Mouse (Mus musculus): ENCODE data around the gene Orm2. TPM values are rescaled to one million over a fixed set of nuclear protein-coding genes. Genes with fewer than 3 reads are reported as not detected.

Orm2 gene
- polyA plus RNA-seq, 1 experiment, result not detected

GRCm38 (mm10) chr4:63403040-63403959 lies 41.1 kb downstream of the Orm2 start, which contains the start of gene Akna:
TSS of gene Akna (minus strand) at chr4:63403354.
- TF ChIP-seq GATA1 (IDR thresholded peaks at IDR 0.05; ENCODE audit: borderline replicate concordance, low read length) (no peak), FLI1 (IDR thresholded peaks at IDR 0.05; ENCODE audit: low read length) (no peak)
- H3K9me3 ChIP-seq, result no peaks in the 10 kb centered on the region
- H3K4me1 ChIP-seq, result peaks cover 83% of the 10 kb centered on the region
- peak within 1 kb of the TSS; percentile 85 for H3K4me3 ChIP-seq (replicated peaks)
- no peaks in the 10 kb centered on the region for H3K36me3 ChIP-seq (replicated peaks; ENCODE audit: low read length)
- H3K27me3 ChIP-seq (replicated peaks), result peaks cover 43% of the 10 kb centered on the region

- Histone ChIP-seq H3K9me3 (no peaks in the 10 kb centered on the region), H3K4me3 (replicated peaks) (peak overlapping the region; percentile 85), H3K36me3 (replicated peaks; ENCODE audit: low read length) (no peaks in the 10 kb centered on the region), H3K27me3 (replicated peaks) (peaks cover 49% of the 10 kb centered on the region), H3K4me1 (peaks cover 83% of the 10 kb centered on the region)
- TF ChIP-seq FLI1 (IDR thresholded peaks at IDR 0.05; ENCODE audit: low read length), result no peak
- TF ChIP-seq GATA1 (IDR thresholded peaks at IDR 0.05; ENCODE audit: borderline replicate concordance, low read length), result no peak
Measured at GRCm38 (mm10) chr4:63404205-63404604, 42.0 kb downstream of the Orm2 start.

- Histone ChIP-seq H3K4me1 (peaks cover 83% of the 10 kb centered on the region), H3K4me3 (replicated peaks) (no peak overlapping the region)
Measured at GRCm38 (mm10) chr4:63405051-63405450, 42.8 kb downstream of the Orm2 start.

GRCm38 (mm10) chr4:63405683-63406082 lies 43.4 kb downstream of the Orm2 start:
- Histone ChIP-seq H3K4me1 (peaks cover 83% of the 10 kb centered on the region), H3K4me3 (replicated peaks) (no peak overlapping the region), H3K27me3 (replicated peaks) (peaks cover 58% of the 10 kb centered on the region), H3K36me3 (replicated peaks; ENCODE audit: low read length) (no peaks in the 10 kb centered on the region), H3K9me3 (no peaks in the 10 kb centered on the region)
- no peak for TF ChIP-seq FLI1 (IDR thresholded peaks at IDR 0.05; ENCODE audit: low read length)
- no peak for TF ChIP-seq GATA1 (IDR thresholded peaks at IDR 0.05; ENCODE audit: borderline replicate concordance, low read length)

More at GRCm38 (mm10) chr4:63405051-63405450, 42.8 kb downstream of the Orm2 start:
- H3K36me3 ChIP-seq (replicated peaks; ENCODE audit: low read length), result no peaks in the 10 kb centered on the region
- no peak for TF ChIP-seq FLI1 (IDR thresholded peaks at IDR 0.05; ENCODE audit: low read length)
- TF ChIP-seq GATA1 (IDR thresholded peaks at IDR 0.05; ENCODE audit: borderline replicate concordance, low read length), result no peak
- H3K9me3 ChIP-seq, result no peaks in the 10 kb centered on the region
- peaks cover 55% of the 10 kb centered on the region for H3K27me3 ChIP-seq (replicated peaks)

GRCm38 (mm10) chr4:63408247-63408646 lies 46.0 kb downstream of the Orm2 start:
- Histone ChIP-seq H3K36me3 (replicated peaks; ENCODE audit: low read length) (no peaks in the 10 kb centered on the region), H3K4me3 (replicated peaks) (no peak overlapping the region), H3K4me1 (peaks cover 62% of the 10 kb centered on the region), H3K9me3 (no peaks in the 10 kb centered on the region), H3K27me3 (replicated peaks) (peaks cover 51% of the 10 kb centered on the region)
- TF ChIP-seq GATA1 (IDR thresholded peaks at IDR 0.05; ENCODE audit: borderline replicate concordance, low read length) (no peak), FLI1 (IDR thresholded peaks at IDR 0.05; ENCODE audit: low read length) (no peak)

GRCm38 (mm10) chr4:63408649-63409048 lies 46.4 kb downstream of the Orm2 start:
- H3K4me3 ChIP-seq (replicated peaks), result peak overlapping the region; percentile 80
- peaks cover 58% of the 10 kb centered on the region for H3K4me1 ChIP-seq
- peaks cover 53% of the 10 kb centered on the region for H3K27me3 ChIP-seq (replicated peaks)
- no peak for TF ChIP-seq FLI1 (IDR thresholded peaks at IDR 0.05; ENCODE audit: low read length)
- TF ChIP-seq GATA1 (IDR thresholded peaks at IDR 0.05; ENCODE audit: borderline replicate concordance, low read length), result no peak
- no peaks in the 10 kb centered on the region for H3K9me3 ChIP-seq
- H3K36me3 ChIP-seq (replicated peaks; ENCODE audit: low read length), result no peaks in the 10 kb centered on the region

GRCm38 (mm10) chr4:63409317-63409907 lies 47.2 kb downstream of the Orm2 start:
- TF ChIP-seq FLI1 (IDR thresholded peaks at IDR 0.05; ENCODE audit: low read length) (no peak), GATA1 (IDR thresholded peaks at IDR 0.05; ENCODE audit: borderline replicate concordance, low read length) (no peak)

GRCm38 (mm10) chr4:63409908-63410582 lies 47.8 kb downstream of the Orm2 start:
- peaks cover 44% of the 10 kb centered on the region for H3K4me1 ChIP-seq
- no peaks in the 10 kb centered on the region for H3K9me3 ChIP-seq
- H3K36me3 ChIP-seq (replicated peaks; ENCODE audit: low read length), result no peaks in the 10 kb centered on the region
- H3K4me3 ChIP-seq (replicated peaks), result peak overlapping the region; percentile 92
- peaks cover 57% of the 10 kb centered on the region for H3K27me3 ChIP-seq (replicated peaks)
- no peak for TF ChIP-seq FLI1 (IDR thresholded peaks at IDR 0.05; ENCODE audit: low read length)
- TF ChIP-seq GATA1 (IDR thresholded peaks at IDR 0.05; ENCODE audit: borderline replicate concordance, low read length), result no peak

More at GRCm38 (mm10) chr4:63409317-63409907, 47.2 kb downstream of the Orm2 start:
- Histone ChIP-seq H3K4me1 (peaks cover 50% of the 10 kb centered on the region), H3K4me3 (replicated peaks) (peak overlapping the region; percentile 92), H3K9me3 (no peaks in the 10 kb centered on the region), H3K36me3 (replicated peaks; ENCODE audit: low read length) (no peaks in the 10 kb centered on the region), H3K27me3 (replicated peaks) (peaks cover 55% of the 10 kb centered on the region)

GRCm38 (mm10) chr4:63410583-63410934 lies 48.3 kb downstream of the Orm2 start:
- H3K9me3 ChIP-seq, result no peaks in the 10 kb centered on the region
- H3K4me3 ChIP-seq (replicated peaks), result peak overlapping the region; percentile 92
- peaks cover 39% of the 10 kb centered on the region for H3K4me1 ChIP-seq
- no peaks in the 10 kb centered on the region for H3K36me3 ChIP-seq (replicated peaks; ENCODE audit: low read length)
- no peak for TF ChIP-seq FLI1 (IDR thresholded peaks at IDR 0.05; ENCODE audit: low read length)
- no peak for TF ChIP-seq GATA1 (IDR thresholded peaks at IDR 0.05; ENCODE audit: borderline replicate concordance, low read length)
- H3K27me3 ChIP-seq (replicated peaks), result peaks cover 59% of the 10 kb centered on the region

Data from megakaryocyte, embryonic 14.5 days (primary cell).